Mouse (Mus musculus) WW6 (cell line): ENCODE data around the gene Necab3.

Source experiments
- DNase-seq: peaks from one replicate; pipeline ENCODE4 v3.0.0-alpha.2; 2013; ENCODE audit warnings: low read depth, low spot score

The Necab3 gene

DNA sequence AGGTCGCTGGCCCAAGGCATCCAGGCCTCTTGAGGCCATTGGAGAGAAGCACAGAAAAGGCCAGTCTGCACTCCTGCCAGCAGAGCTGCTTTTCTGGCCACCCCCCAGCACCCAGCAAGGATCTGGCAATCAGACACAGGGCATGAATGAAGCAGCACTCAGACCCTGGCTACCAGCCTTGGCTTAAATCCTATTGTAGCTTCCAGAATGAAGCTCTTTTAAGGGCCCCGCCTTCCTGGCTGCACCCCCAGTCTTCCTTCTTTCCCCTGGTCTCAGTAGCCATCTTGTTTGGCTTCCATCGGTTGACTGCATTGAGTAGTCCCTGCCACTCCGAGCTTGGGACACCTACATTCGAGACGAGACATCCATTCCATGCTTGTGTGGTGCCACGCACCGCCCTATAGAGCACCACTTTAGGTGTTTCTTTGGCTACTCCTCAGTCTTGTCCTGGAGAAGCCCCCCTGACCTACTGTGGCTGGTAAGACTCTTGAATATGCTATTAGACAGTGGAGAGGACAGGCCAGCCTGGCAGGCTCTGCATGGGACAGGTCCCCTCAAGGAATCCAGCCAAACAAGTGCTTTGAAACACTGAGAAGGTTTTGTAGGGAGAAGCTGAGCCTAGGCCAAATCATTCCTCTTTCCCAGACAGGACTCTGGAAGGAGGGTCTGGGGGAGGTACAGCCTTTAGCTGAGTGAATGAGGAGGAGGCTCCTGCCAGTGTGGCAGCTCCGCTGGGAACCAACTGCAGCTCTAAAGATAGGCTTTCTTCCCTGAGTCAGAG is 14.9 kb downstream of the Necab3 start:
- DNase-seq: no peak

DNA sequence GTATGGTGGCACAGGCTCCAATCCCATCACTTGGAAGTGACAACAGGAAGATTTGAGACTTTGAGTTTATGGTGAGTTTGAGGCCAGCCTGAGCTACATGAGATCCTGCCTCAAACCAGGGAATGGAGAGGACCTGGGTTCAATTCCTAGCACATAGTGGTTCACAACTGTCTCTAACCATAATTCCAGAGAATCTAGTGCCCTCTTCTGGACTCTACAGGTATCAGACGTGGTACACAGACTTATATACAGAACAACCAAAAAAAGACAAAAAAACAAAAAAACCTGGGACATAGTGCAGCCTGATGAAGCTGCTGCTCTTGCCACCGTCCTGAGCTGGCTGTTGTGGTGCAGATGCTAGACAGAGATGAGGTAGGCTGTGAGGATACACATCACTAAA is 17.1 kb downstream of the Necab3 start:
- DNase-seq: no peak

- DNase-seq: no peak
These were observed 19.0 kb downstream of the Necab3 start for GRCm38 (mm10) chr2:154539720-154540119.

DNA sequence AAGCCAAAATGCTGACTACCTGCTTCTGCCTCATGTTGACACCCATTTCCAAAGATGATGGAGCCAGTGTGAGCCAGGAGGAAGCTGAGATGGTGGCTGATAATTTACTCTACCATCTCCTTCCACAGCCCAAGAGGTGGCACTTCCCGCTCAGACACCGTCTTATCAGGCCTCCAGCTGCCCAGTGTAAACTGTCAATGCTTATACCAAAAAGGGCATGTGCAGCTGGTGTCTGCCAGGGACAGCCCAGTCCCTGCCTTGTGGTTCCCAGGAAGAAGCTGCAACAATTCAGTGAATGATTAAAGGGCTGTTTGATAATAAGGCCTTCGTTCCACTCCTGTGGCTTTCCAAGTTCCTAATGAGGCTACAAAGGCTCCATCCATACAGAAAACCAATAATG is 20.0 kb downstream of the Necab3 start:
- no peak for DNase-seq

DNA sequence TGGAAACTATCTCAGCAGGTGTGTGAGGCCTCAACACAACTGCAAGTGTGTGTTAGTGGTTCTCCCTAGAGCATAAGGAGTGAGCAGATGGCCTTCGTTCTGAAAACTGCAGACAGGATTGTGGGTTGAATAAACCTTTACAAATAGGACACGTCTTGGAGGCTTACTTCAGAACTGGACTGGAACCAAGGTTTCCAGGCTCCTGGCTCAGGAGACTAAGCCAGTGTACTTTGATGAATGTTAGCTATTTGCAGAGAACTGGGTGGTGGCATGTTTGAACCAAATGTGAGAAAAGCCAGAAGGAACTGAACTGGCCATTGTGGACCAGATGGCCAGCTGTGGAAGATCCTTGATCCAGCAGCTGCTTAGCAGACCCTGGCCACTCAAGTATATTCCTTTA is 20.4 kb downstream of the Necab3 start:
- no peak for DNase-seq

GRCm38 (mm10) chr2:154534704-154535270 is 23.9 kb downstream of the Necab3 start:
- no peak for DNase-seq

DNA sequence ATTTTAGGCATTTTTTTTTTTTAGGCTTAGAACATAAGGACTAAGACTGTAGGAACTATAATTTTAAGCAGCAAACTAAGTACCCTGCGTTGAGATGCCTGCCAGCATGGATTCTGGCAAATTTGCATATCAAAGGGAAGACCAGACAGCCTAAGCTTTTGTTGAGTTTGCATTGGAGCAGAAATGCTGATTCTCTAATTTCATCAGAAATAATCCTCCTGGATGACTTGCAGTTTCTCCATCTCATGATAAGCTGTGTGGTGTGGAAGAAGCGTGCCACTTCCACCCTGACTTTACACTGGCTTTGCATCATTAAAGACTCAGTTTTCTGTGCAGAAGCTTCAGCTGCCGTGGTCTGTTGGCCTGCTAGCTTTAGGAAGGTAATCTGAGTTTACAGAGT is 25.8 kb downstream of the Necab3 start:
- no peak for DNase-seq

GRCm38 (mm10) chr2:154526531-154526930 is 32.2 kb downstream of the Necab3 start:
- no peak for DNase-seq

- DNase-seq: no peak
These were observed 33.4 kb downstream of the Necab3 start for GRCm38 (mm10) chr2:154525285-154525684.

GRCm38 (mm10) chr2:154522334-154522733 is 36.4 kb downstream of the Necab3 start:
- DNase-seq: no peak

GRCm38 (mm10) chr2:154521449-154521848 is 37.2 kb downstream of the Necab3 start:
- DNase-seq: no peak

DNA sequence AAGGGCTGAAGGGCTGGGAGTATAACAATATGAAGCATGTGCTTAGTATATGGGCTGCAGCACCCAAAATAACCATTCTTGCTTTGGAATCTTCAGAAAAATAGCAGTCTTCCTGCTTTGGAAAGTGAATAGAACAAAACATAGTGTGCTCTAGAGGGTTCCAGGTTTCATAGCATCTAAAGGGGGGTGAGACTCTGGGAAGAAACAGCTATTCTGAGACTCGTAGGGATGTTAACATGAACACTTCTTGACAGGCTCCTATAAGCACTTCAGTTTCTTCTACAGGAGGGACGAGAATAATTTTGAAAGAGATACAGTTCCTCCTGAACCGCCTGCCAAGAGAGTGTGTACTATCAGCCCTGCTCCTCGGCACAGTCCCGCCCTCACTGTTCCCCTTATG is 41.3 kb downstream of the Necab3 start:
- no peak for DNase-seq

DNA sequence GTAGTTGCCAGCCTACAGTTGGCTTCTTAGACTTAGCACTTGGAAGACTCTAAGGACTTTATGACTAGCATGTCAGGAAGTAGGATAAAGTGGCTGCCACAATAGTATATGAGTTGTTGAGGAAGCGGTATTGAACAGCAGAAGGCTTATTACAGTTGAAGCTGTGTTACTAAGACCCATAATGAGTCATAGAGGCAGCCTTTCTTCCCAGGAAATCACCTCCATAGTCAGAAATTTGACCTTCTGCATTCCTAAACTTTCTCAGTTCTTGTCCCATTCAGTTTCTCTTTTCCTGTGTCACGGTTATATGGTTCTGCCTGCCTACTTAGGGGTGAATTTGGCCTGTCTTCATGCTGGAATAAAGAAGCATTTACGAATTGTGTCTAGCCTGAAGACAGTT is 41.7 kb downstream of the Necab3 start:
- no peak for DNase-seq

GRCm38 (mm10) chr2:154510141-154510540 is 48.5 kb downstream of the Necab3 start:
- no peak for DNase-seq

DNA sequence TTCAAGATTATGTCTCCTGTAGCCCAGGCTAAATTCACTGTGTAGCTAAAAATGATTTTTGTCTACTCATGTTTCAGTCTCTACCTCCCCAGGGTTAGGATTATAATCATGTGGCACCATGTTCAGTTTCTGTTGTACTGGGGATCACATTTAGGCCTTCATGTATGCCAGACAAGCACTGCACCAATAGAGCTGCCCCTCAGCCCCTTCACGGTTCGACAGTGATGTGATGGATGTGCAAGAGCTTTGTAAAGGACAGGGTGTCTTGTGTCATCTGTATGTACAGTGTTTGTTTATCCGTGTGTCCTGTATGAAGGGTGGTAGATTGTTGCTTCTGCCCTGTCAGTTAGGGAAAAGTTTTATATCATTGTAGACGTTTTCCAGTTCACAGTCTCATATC is 50.2 kb downstream of the Necab3 start:
- no peak for DNase-seq

DNA sequence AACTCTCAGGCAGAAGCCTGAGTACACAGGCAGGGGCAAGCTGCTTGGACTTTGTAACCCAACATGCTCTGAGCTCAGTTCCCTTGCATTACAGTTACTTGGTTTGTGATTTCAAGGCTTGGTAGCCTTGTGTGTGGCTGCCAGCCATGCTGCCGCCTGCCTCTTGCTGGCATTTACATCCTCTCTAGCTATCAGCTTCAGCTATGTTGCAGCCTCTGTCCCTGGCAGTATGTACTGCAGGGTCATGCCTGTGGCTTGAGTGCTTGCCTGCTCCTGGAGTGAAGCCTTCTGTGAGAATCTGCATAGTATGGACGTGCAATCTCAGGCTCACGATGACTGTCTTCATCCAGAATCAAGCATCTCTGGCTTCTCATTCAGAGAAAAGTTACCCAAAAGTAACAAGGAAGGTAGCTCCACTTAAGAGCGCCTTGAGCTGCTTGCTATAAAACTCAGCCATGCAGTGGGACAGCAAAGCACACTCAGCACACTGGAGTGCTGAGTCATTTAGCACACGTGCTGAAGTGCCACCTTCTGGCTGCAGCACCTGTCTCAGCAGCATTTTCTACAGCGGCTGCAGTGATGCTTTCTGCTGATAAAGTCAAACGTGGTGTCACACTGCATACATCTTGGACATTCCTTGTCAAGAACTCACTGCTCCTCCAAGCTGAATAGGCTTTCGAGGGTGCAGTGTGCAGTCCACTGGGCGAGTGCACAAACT is 51.0 kb downstream of the Necab3 start:
- no peak for DNase-seq

DNA sequence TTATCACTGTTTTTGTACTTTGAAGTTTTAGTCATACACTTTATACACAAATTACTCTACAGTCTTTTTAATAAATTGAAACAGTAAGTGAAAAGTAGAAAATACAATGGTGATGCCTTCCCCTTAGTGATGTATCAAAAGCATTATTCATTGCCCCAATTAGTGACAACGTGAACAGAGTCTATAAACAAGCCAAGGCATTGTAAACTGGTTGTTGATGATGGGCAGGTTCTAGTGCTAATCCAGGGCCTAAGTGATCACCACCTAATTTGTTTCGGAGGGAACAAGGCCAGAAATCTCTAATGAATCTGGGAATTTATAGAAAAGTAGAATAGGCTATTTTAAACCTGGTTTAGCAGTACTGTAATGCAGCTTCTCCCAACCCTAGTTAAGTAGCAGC is 51.6 kb downstream of the Necab3 start:
- DNase-seq: no peak

GRCm38 (mm10) chr2:154500758-154501157 is 57.9 kb downstream of the Necab3 start:
- DNase-seq: no peak

DNA sequence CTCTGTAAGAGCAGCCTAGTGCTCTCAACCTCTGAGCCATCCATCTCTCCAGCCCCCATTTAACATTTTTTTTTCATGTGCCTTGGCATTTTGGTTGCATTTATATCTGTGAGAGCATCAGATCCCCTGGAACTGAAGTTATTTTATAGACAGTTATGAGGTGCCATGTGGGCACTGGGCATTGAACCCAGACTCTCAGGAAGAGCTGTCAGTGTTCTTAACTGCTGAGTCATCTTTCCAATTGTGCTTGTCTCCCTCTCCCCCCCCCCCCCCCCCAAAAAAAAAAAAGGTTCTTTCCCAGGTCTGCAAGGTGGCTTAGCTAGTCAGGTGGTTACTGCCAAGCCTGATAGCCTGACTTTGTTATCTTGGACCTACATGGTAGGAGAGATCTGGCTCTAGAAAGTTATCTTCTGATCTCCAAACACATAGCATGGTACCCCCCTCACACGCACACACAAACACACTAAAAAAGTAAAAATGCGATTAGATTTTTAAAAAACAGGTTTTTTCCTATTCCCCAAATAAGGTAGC is 58.9 kb downstream of the Necab3 start:
- no peak for DNase-seq

GRCm38 (mm10) chr2:154498571-154498970 is 60.1 kb downstream of the Necab3 start:
- DNase-seq: no peak

DNA sequence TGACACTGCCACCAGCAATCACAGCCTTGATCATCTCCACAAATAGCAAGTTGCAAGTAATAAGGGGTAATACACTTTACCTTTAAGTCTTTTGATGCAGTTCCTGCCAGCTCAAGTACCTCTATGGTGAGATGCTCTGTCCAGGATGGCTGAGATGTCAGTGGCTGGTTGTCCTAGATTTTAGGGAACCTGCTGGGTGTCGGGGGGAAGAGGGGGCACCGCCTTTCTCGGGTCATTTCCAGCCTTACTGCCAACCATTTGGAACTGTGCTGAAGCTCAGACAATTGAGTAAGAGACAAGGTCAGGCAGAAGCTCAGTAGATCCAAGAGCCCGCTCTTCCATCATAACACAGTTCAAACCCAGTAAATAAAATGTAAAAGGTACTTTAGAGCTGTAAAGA is 63.7 kb downstream of the Necab3 start:
- DNase-seq: no peak
